ENCODE assay signal across 8 mouse cellular contexts in genomic region chr8:57530666-57531349, GRCm38 (mm10). TPM values are rescaled to one million over a fixed set of nuclear protein-coding genes. Genes with fewer than 3 reads are reported as not detected.
A peak's percentile ranks its signal among the peaks of the same experiment; 100 is the strongest.
DNase-seq lines count a peak whose midpoint lies in the region.

No protein-coding gene starts in this region.

- no peak overlapping the region for H3K27ac ChIP-seq in hindbrain, embryonic 10.5 days

- H3K36me3 ChIP-seq in hindbrain, embryonic 10.5 days = peaks cover 37% of the 10 kb centered on the region

- no peaks in the 10 kb centered on the region for H3K9me3 ChIP-seq in hindbrain, embryonic 10.5 days

- 37% methylated on average over 15 of the region's 15 CpGs for WGBS in hindbrain, embryonic 10.5 days

- DNase-seq in R1 (ENCODE audit: low read depth, low spot score) = peak; percentile 88
- DNase-seq in cerebellum, adult 8-10 months = peak; percentile 78
- peak; percentile 44 to 78 for DNase-seq in frontal cortex, postnatal 10 days (ENCODE audit: low spot score in 2 of 2)
- peak; percentile 62 for DNase-seq in hindbrain, embryonic 10.5 days (ENCODE audit: low spot score)
- DNase-seq in layer of hippocampus, postnatal 10 days (ENCODE audit: low spot score in 2 of 2) = peak; percentile 84 to 86
- peak; percentile 91 for DNase-seq in lung, postnatal 36 days
- peak; percentile 88 for DNase-seq in retina, postnatal 1 day
- peak; percentile 66 to 70 for DNase-seq in thymus, postnatal 36 days

- no peaks in the 10 kb centered on the region for H3K4me1 ChIP-seq in hindbrain, embryonic 10.5 days (replicated peaks)

- no peaks in the 10 kb centered on the region for H3K27me3 ChIP-seq in hindbrain, embryonic 10.5 days (ENCODE audit: insufficient read depth, poor library complexity, severe bottlenecking)

- no peak overlapping the region for H3K4me3 ChIP-seq in hindbrain, embryonic 10.5 days

RNA-seq across cellular contexts. Expression of gene Hmgb2, which starts 19.1 kb away (rescaled TPM):
- polyA plus RNA-seq in hindbrain, embryonic 10.5 days (2016; fragmentation: Nextera tagmentation; extraction: Ambion mirVana) = 389 and 567 TPM in 2 replicates
- total RNA-seq in layer of hippocampus, postnatal 10 days (2021) = 10 to 100 TPM; 16.5 to 19.3 TPM

RNA-seq across cellular contexts. Expression of gene Sap30, which starts 43.1 kb away (rescaled TPM):
- polyA plus RNA-seq in hindbrain, embryonic 10.5 days (2016; fragmentation: Nextera tagmentation; extraction: Ambion mirVana) = 81.9 and 97.8 TPM in 2 replicates
- total RNA-seq in layer of hippocampus, postnatal 10 days (2021) = 10 to 100 TPM; 12.5 to 13.7 TPM
